Mouse (Mus musculus): ENCODE measurements around the gene Ccdc62.

DNA sequence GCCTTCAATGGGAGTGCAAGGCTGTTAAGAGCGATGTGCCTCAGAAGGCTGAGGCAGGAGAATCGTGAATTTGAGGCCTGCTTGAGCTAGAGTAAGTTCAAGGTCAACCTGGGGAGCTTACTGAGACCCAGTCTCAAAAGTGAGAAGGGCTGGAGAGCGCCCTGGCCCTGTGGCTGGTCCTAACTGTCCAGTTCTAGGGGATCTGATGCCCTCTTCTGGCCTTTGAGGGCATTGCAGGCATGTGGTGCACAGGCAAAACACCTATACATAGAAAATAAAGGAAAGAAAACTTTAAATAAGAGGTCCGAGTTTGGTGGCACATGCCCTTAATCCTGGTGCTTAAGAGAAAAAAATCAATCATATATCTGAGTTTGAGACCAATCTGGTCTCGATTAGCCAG, 62.3 kb downstream of the Ccdc62 start:
- TF ChIP-seq CTCF (IDR thresholded peaks at IDR 0.05; ENCODE audit: control insufficient read depth, insufficient read depth, low read length), result peak; percentile 89
- no peak for TF ChIP-seq POLR2A (IDR thresholded peaks at IDR 0.05; ENCODE audit: borderline replicate concordance, control insufficient read depth, low read depth, low read length)
